Mouse (Mus musculus) MEL (cell line): Measurements from ENCODE around the gene Spaca7. TPM values are rescaled to one million over a fixed set of nuclear protein-coding genes. Genes with fewer than 3 reads are reported as not detected.

Experiments used
- DNase-seq: peaks from one replicate; pipeline ENCODE4 v3.0.0; 2011; ENCODE audit warnings: low read depth, low spot score
- H3K27ac ChIP-seq: 2 replicates; pipeline ENCODE4 v1.5.1; 2012; ENCODE audit warnings: low read depth, mild to moderate bottlenecking, control low read depth, low read length, moderate library complexity; ENCODE audit not compliant: control insufficient read depth
- H3K27me3 ChIP-seq, 2 experiments: fragments of 150-350 bp in 1 of 2; sonication (generic) in 1 of 2; 2 replicates each; pipeline ENCODE4 v1.6.1; 2012; ENCODE audit warnings: low read length in 2 of 2, mild to moderate bottlenecking in 2 of 2, improper control_type of control experiment in 1 of 2, moderate library complexity in 1 of 2; ENCODE audit not compliant: insufficient read depth in 2 of 2, control insufficient read depth in 1 of 2
- H3K36me3 ChIP-seq, 2 experiments: 2 replicates each; pipeline ENCODE4 v1.6.1; 2012 to 2014; ENCODE audit warnings: low read length in 2 of 2, improper control_type of control experiment in 1 of 2, inconsistent platforms in 1 of 2, mild to moderate bottlenecking in 1 of 2; ENCODE audit not compliant: insufficient read depth in 2 of 2, control insufficient read depth in 1 of 2
- H3K4me1 ChIP-seq, 2 experiments: fragments of 150-350 bp in 1 of 2; sonication (generic) in 1 of 2; 2 replicates each; pipeline ENCODE4 v1.6.1; 2012; ENCODE audit warnings: low read length in 2 of 2, improper control_type of control experiment in 1 of 2, mild to moderate bottlenecking in 1 of 2; ENCODE audit not compliant: insufficient read depth in 2 of 2, control insufficient read depth in 1 of 2
- H3K4me3 ChIP-seq, 2 experiments: fragments of 150-350 bp in 1 of 2; sonication (generic) in 1 of 2; 2 replicates each; pipeline ENCODE4 v1.5.1; 2012; ENCODE audit warnings: low read depth in 2 of 2, low read length in 2 of 2, mild to moderate bottlenecking in 2 of 2, moderate library complexity in 2 of 2, control low read depth in 1 of 2, improper control_type of control experiment in 1 of 2; ENCODE audit not compliant: control insufficient read depth in 1 of 2, insufficient read depth in 1 of 2
- H3K79me2 ChIP-seq: 2 replicates; pipeline ENCODE4 v1.6.1; 2012; ENCODE audit warnings: mild to moderate bottlenecking, low read length, moderate library complexity; ENCODE audit not compliant: control insufficient read depth, poor library complexity, insufficient read depth
- H3K9ac ChIP-seq: 2 replicates; pipeline ENCODE4 v1.6.1; 2012; ENCODE audit warnings: low read depth, mild to moderate bottlenecking, control low read depth, low read length, moderate library complexity; ENCODE audit not compliant: control insufficient read depth, poor library complexity, severe bottlenecking
- H3K9me3 ChIP-seq: fragments of 150-350 bp; sonication (generic); replicated peaks from 2 replicates; pipeline ENCODE4 v1.6.1; 2012; ENCODE audit warnings: mild to moderate bottlenecking, low read length, improper control_type of control experiment, moderate library complexity; ENCODE audit not compliant: insufficient read depth
- BHLHE40 ChIP-seq: IDR thresholded peaks from 2 replicates; pipeline ENCODE4 v1.6.1; 2012; ENCODE audit warnings: low read depth, mild to moderate bottlenecking, inconsistent platforms, low read length, improper control_type of control experiment, borderline replicate concordance
- CHD1 ChIP-seq: IDR thresholded peaks from 2 replicates; pipeline ENCODE4 v1.6.1; 2012; ENCODE audit warnings: low read depth, mild to moderate bottlenecking, inconsistent platforms, low read length, improper control_type of control experiment
- CHD2 ChIP-seq: IDR thresholded peaks from 2 replicates; pipeline ENCODE4 v1.6.1; 2011; ENCODE audit warnings: low read length, improper control_type of control experiment
- CTCF ChIP-seq, 3 experiments: IDR thresholded peaks in 2 of 3; conservative IDR thresholded peaks in 1 of 3; 2 replicates each; pipeline ENCODE4 v1.5.1; 2011 to 2012; ENCODE audit warnings: low read length in 3 of 3, low read depth in 2 of 3, mild to moderate bottlenecking in 2 of 3, improper control_type of control experiment in 1 of 3, inconsistent platforms in 1 of 3, mixed read lengths in 1 of 3, moderate library complexity in 1 of 3; ENCODE audit not compliant: control insufficient read depth in 1 of 3, insufficient read depth in 1 of 3, poor library complexity in 1 of 3, severe bottlenecking in 1 of 3
- ELF1 ChIP-seq: IDR thresholded peaks from 2 replicates; pipeline ENCODE4 v1.6.1; 2014; ENCODE audit warnings: low read depth, mild to moderate bottlenecking, inconsistent platforms, low read length, improper control_type of control experiment, moderate library complexity
- EP300 ChIP-seq, 2 experiments: IDR thresholded peaks; 2 replicates each; pipeline ENCODE4 v1.6.1; 2011; ENCODE audit warnings: improper control_type of control experiment in 2 of 2, low read length in 2 of 2, low read depth in 1 of 2, mild to moderate bottlenecking in 1 of 2
- GATA1 ChIP-seq: IDR thresholded peaks from 2 replicates; pipeline ENCODE4 v1.6.1; 2011; ENCODE audit warnings: low read depth, low read length, improper control_type of control experiment
- HCFC1 ChIP-seq: IDR thresholded peaks from 2 replicates; pipeline ENCODE4 v1.6.1; 2012; ENCODE audit warnings: low read depth, mild to moderate bottlenecking, inconsistent platforms, low read length, improper control_type of control experiment, moderate library complexity
- JUND ChIP-seq: IDR thresholded peaks from 2 replicates; pipeline ENCODE4 v1.6.1; 2011; ENCODE audit warnings: low read depth, mild to moderate bottlenecking, improper control_type of control experiment, low read length
- MAFK ChIP-seq: IDR thresholded peaks from 2 replicates; pipeline ENCODE4 v1.6.1; 2011; ENCODE audit warnings: low read depth, mild to moderate bottlenecking, low read length, improper control_type of control experiment, borderline replicate concordance
- MAX ChIP-seq: IDR thresholded peaks from 2 replicates; pipeline ENCODE4 v1.6.1; 2011; ENCODE audit warnings: low read length, improper control_type of control experiment
- MEF2A ChIP-seq: IDR thresholded peaks from 2 replicates; pipeline ENCODE4 v1.6.1; 2014; ENCODE audit warnings: low read depth, mild to moderate bottlenecking, inconsistent platforms, low read length, improper control_type of control experiment; ENCODE audit not compliant: poor library complexity, insufficient replicate concordance, severe bottlenecking; ENCODE audit errors: extremely low read depth
- MXI1 ChIP-seq: IDR thresholded peaks from 2 replicates; pipeline ENCODE4 v1.6.1; 2011; ENCODE audit warnings: mild to moderate bottlenecking, low read depth, low read length, improper control_type of control experiment
- MYB ChIP-seq: IDR thresholded peaks from 2 replicates; pipeline ENCODE4 v1.6.1; 2011; ENCODE audit warnings: mild to moderate bottlenecking, low read depth, low read length, improper control_type of control experiment
- NELFE ChIP-seq: IDR thresholded peaks from 2 replicates; pipeline ENCODE4 v1.6.1; 2011; ENCODE audit warnings: low read depth, low read length, improper control_type of control experiment
- NRF1 ChIP-seq: IDR thresholded peaks from 2 replicates; pipeline ENCODE4 v1.6.1; 2014; ENCODE audit warnings: low read depth, mild to moderate bottlenecking, inconsistent platforms, low read length, improper control_type of control experiment, moderate library complexity; ENCODE audit not compliant: poor library complexity, insufficient read depth, severe bottlenecking
- POLR2AphosphoS5 ChIP-seq: IDR thresholded peaks from 2 replicates; pipeline ENCODE4 v1.6.1; 2012; ENCODE audit warnings: low read depth, borderline replicate concordance, mild to moderate bottlenecking, inconsistent platforms, low read length, moderate library complexity, mixed read lengths
- RAD21 ChIP-seq: IDR thresholded peaks from 2 replicates; pipeline ENCODE4 v1.6.1; 2011; ENCODE audit warnings: mild to moderate bottlenecking, low read depth, low read length, improper control_type of control experiment
- SIN3A ChIP-seq: IDR thresholded peaks from 2 replicates; pipeline ENCODE4 v1.6.1; 2012; ENCODE audit warnings: low read length, improper control_type of control experiment, inconsistent platforms
- TAL1 ChIP-seq: IDR thresholded peaks from 2 replicates; pipeline ENCODE4 v1.6.1; 2012; ENCODE audit warnings: mild to moderate bottlenecking, inconsistent platforms, low read length, moderate library complexity, mixed read lengths
- TBP ChIP-seq: IDR thresholded peaks from 2 replicates; pipeline ENCODE4 v1.8.0; 2011; ENCODE audit warnings: low read depth, low read length, improper control_type of control experiment
- TCF12 ChIP-seq: IDR thresholded peaks from 2 replicates; pipeline ENCODE4 v1.6.1; 2014; ENCODE audit warnings: low read depth, mild to moderate bottlenecking, inconsistent platforms, low read length, improper control_type of control experiment, moderate library complexity
- UBTF ChIP-seq: IDR thresholded peaks from 2 replicates; pipeline ENCODE4 v1.6.1; 2012; ENCODE audit warnings: low read depth, mild to moderate bottlenecking, inconsistent platforms, low read length, improper control_type of control experiment, moderate library complexity, borderline replicate concordance; ENCODE audit not compliant: insufficient read depth
- USF1 ChIP-seq: IDR thresholded peaks from 2 replicates; pipeline ENCODE4 v1.6.1; 2014; ENCODE audit warnings: low read depth, mild to moderate bottlenecking, inconsistent platforms, low read length, improper control_type of control experiment, moderate library complexity
- USF2 ChIP-seq, 2 experiments: IDR thresholded peaks; 2 replicates each; pipeline ENCODE4 v1.6.1; 2011 to 2012; ENCODE audit warnings: improper control_type of control experiment in 2 of 2, low read length in 2 of 2, borderline replicate concordance in 1 of 2, inconsistent platforms in 1 of 2, low read depth in 1 of 2, mild to moderate bottlenecking in 1 of 2; ENCODE audit not compliant: insufficient read depth in 1 of 2
- ZC3H11A ChIP-seq: IDR thresholded peaks from 2 replicates; pipeline ENCODE4 v1.6.1; 2012; ENCODE audit warnings: low read depth, mild to moderate bottlenecking, inconsistent platforms, low read length, improper control_type of control experiment
- ZKSCAN1 ChIP-seq: IDR thresholded peaks from 2 replicates; pipeline ENCODE4 v1.6.1; 2012; ENCODE audit warnings: low read depth, mild to moderate bottlenecking, inconsistent platforms, low read length, improper control_type of control experiment, moderate library complexity
- ZMIZ1 ChIP-seq: IDR thresholded peaks from 2 replicates; pipeline ENCODE4 v1.6.1; 2012; ENCODE audit warnings: low read depth, mild to moderate bottlenecking, inconsistent platforms, low read length, improper control_type of control experiment, moderate library complexity
- polyA plus RNA-seq, 2 experiments: library from polyadenylated mRNA; stranded (reverse) in 1 of 2; unstranded in 1 of 2; fragments of >175 nt in 1 of 2; fragments of >200 nt in 1 of 2; gene quantifications; 2 replicates each; pipeline versions ENCODE4 v1.2.1 to v1.2.4; 2012; ENCODE audit warnings: low replicate concordance in 2 of 2, low read depth in 1 of 2; ENCODE audit not compliant: insufficient read length in 2 of 2, insufficient read depth in 1 of 2, missing spikeins in 1 of 2
- total RNA-seq: library from RNA; depleted of rRNA; stranded (reverse); fragments of 300-350 nt; gene quantifications from 2 replicates; pipeline ENCODE4 v1.2.3, GENCODE M21; 2012

Gene Spaca7
- total and polyA plus RNA-seq, 3 experiments = not detected

DNA sequence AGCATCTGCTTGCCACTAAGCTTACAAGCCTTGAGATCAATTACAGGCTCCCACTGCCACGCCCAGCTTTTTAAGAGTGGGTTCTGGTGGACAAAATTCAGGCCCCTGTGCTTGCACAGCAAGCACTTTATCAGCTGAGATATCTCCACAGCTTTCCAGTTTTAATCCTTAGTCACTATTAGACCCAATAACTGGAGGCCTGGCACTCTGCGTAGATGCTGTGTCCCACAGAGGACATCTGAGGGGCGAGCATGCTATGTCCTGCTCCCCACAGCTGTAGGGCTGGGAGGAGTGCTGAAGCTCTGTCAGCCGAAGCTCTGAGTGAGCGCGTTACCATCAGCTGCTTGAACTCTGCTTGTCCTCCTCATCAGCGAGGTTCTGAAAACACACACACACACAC is 6.3 kb upstream of the Spaca7 start:
- Histone ChIP-seq H3K36me3 (no peaks in the 10 kb centered on the region), H3K9ac (no peak overlapping the region), H3K9me3 (no peaks in the 10 kb centered on the region), H3K27ac (no peak overlapping the region), H3K4me3 (no peak overlapping the region), H3K27me3 (no peaks in the 10 kb centered on the region), H3K4me1 (no peaks in the 10 kb centered on the region), H3K79me2 (no peaks in the 10 kb centered on the region)
- DNase-seq = no peak
- TF ChIP-seq TAL1 (no peak), USF1 (no peak), RAD21 (no peak), ZC3H11A (no peak), CHD2 (no peak), NELFE (no peak), ZMIZ1 (no peak), ELF1 (no peak), BHLHE40 (no peak), MYB (no peak), MXI1 (no peak), UBTF (no peak), JUND (no peak), HCFC1 (no peak), USF2 (IDR thresholded peaks at IDR 0.05; ENCODE audit: borderline replicate concordance in 1 of 2, insufficient read depth in 1 of 2, low read depth in 1 of 2, low read length in 2 of 2) (no peak)

- DNase-seq = no peak
- TF ChIP-seq ELF1 (no peak), USF1 (no peak), EP300 (IDR thresholded peaks at IDR 0.05; ENCODE audit: low read depth in 1 of 2, low read length in 2 of 2) (no peak), USF2 (IDR thresholded peaks at IDR 0.05; ENCODE audit: borderline replicate concordance in 1 of 2, insufficient read depth in 1 of 2, low read depth in 1 of 2, low read length in 2 of 2) (no peak), NRF1 (no peak), MXI1 (no peak), ZMIZ1 (no peak), CHD2 (no peak), TCF12 (no peak), SIN3A (no peak), CTCF (IDR thresholded peaks at IDR 0.05 in 2 of 3, conservative IDR thresholded peaks at IDR 0.05 in 1 of 3; ENCODE audit: control insufficient read depth in 1 of 3, insufficient read depth in 1 of 3, low read depth in 2 of 3, low read length in 3 of 3, poor library complexity in 1 of 3, severe bottlenecking in 1 of 3) (no peak), MEF2A (no peak), ZKSCAN1 (no peak), MAX (no peak), MAFK (no peak), CHD1 (no peak), POLR2AphosphoS5 (no peak), GATA1 (no peak), BHLHE40 (no peak), TBP (no peak)
- TF ChIP-seq, all 39 proteins: peak for 0
- Histone ChIP-seq H3K27ac (no peak overlapping the region), H3K4me1 (no peaks in the 10 kb centered on the region), H3K9me3 (no peaks in the 10 kb centered on the region), H3K4me3 (no peak overlapping the region), H3K36me3 (no peaks in the 10 kb centered on the region), H3K9ac (no peak overlapping the region), H3K27me3 (no peaks in the 10 kb centered on the region), H3K79me2 (no peaks in the 10 kb centered on the region)
These were observed 3.2 kb downstream of the Spaca7 start for GRCm38 (mm10) chr8:12576003-12576402.
